Mouse (Mus musculus) mouse embryonic stem cell (cell line): ENCODE results near the gene Bend4.

Experiments used
- in situ Hi-C, 2 experiments: fragments of 300-500 bp; cut with MboI; formaldehyde crosslinking; loops; 1 replicate in 1 of 2; 3 replicates in 1 of 2; pipeline ENCODE4 v1.14.3; 2019 to 2020; ENCODE audit warnings: low sequenced_read_pairs in 2 of 2, low pct_unique_long_range_greater_than_20kb in 1 of 2, mixed read lengths in 1 of 2; ENCODE audit not compliant: unreplicated experiment in 1 of 2

Bend4 gene

DNA sequence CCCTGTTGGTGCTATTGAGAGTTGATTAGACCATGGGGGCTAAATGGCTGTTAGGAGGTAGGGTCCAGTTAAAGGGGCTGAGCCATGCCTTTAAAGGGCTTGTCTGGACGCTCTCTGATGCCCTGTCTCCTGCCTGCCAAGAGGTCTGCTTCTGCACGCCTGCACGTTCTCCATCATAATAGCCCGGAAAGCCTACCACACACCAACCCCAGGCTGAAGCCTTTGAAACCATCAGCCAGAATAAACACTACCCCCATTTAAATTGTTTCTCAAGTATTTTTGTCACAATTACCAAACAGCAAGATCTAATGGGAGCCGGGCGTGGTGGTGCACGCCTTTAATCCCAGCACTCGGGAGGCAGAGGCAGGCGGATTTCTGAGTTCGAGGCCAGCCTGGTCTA, 65.8 kb downstream of the Bend4 start:
- in situ Hi-C loops, result no loop called here

DNA sequence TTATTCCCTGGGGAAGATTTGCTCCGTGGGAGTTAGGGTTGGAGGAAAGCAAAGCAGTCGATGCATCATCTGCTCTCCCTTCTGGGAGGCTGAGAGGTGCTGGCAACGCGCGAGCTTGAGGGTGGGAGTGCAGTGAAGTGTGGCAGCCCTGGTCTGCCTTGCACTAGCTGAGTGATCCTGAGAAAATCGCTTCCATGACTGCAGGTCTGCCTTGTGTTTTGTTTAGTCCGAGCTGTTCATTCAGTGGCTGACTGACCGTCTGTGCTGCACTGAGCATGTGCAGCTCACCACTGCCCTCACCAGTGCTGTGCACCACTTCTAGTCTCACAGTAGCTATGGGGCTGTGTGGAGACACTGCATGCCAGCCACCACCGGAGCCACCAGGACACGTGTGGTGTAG, 79.2 kb downstream of the Bend4 start:
- in situ Hi-C loops, result no loop called here

DNA sequence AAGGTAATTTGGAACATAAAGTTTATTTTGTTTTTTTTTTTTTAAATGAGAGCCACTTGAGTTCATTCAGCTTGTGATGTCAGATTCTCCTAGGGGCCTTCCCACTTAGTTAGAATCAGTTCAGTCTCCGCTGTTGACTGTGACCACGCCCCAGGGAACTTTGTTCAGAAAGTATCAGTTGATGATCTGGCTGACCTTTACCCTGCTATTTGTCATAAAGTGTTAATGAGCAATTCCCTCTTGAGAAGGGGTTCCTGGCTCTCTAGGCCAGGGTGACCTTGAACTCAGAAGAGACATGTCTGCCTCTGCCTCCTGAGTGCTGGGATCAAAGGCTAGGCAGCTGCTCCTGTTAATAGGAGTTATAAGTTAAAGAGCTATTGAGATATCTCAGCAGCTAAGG, 81.0 kb downstream of the Bend4 start:
- in situ Hi-C loops, result no loop called here
